Mouse (Mus musculus) small intestine, adult 2 months (tissue): ENCODE data around the gene Hipk4.

Experiments
- CTCF ChIP-seq: fragments of 200-500 bp; IDR thresholded peaks from 2 replicates; pipeline ENCODE4 v1.5.1; 2012; ENCODE audit warnings: low read depth, mild to moderate bottlenecking, control low read depth, inconsistent platforms, low read length, moderate library complexity, mixed read lengths; ENCODE audit not compliant: insufficient replicate concordance, insufficient read length; ENCODE audit errors: extremely low read depth
- POLR2A ChIP-seq: fragments of 200-500 bp; IDR thresholded peaks from 2 replicates; pipeline ENCODE4 v1.6.1; 2012; ENCODE audit warnings: low read depth, mild to moderate bottlenecking, control low read depth, inconsistent platforms, low read length, moderate library complexity

DNA sequence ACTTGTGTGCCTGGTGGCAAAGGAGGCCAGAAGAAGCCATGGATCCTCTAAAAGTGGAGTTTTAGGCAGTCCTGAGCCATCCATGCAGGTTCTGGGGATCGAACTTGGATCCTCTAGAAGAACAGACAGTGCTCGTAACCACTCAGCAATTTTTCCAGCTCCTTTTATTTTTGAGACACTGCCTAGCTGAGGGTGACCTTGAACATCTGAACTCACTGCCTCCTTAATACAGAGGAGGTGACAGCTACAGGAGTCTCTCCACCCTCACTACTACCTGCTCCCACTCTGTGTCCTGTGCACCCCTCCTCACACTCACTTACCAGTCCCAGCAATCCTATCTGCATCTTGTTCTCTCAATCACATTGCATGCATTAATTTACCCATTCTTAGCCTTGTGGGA is 47.5 kb upstream of the Hipk4 start:
- TF ChIP-seq POLR2A = no peak
- no peak for TF ChIP-seq CTCF
